Mouse (Mus musculus): ENCODE results near the gene Mrvi1.

The Mrvi1 gene

DNA sequence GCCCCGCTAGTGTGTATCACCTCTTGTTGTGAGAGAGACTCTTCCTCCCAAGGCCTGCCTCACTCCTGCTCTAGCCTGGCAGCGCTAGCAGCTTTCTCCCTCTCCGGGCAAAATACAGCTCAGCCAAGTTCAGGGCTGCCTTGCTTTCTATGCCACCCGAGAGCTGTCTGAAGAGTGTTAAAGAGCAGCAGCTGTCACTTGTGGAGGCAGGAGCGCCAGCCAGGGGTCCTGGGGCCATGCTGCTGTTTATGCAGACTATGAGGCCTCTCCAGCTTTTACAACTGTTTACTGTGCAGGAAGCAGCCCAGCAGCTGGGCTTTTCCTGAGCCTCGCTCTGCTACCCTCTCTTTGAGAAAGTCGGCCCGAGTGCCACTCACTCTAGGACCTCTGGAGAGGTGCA is 1.2 kb downstream of the Mrvi1 start:
- DNase-seq (ENCODE audit: low read depth): no peak

DNA sequence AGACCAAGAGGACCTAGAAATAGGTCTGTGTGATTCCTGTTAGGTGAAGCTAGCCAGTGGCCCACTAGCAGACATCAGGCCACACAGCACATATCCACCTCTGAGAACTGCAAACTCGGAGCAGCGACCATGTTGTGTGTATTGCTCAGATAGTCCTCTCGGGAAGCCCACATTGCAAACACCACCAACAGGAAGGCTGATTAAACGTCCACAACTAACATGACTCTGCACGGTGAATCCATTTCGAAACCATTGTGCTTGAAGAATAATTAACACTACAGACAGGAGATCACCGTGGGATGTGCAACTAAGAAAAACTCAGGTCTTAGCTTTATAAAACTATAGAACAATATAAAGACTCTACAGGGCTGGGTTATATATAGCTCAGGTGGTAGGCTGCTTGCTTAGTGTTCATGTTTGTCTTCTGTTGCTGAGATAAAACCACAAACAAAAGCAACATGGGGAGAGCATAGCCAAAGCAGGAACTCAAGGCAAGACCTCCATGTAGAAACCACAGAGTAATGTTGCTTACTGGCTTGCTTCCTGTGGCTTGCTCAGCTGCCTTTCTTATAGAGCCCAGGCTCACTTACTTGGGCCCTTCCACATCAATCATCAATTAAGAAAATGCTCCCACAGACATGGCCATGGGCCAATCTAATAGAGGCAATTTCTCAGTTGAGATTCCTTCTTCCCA is 4.4 kb downstream of the Mrvi1 start:
- peak; percentile 34 for DNase-seq (ENCODE audit: low read depth)

DNA sequence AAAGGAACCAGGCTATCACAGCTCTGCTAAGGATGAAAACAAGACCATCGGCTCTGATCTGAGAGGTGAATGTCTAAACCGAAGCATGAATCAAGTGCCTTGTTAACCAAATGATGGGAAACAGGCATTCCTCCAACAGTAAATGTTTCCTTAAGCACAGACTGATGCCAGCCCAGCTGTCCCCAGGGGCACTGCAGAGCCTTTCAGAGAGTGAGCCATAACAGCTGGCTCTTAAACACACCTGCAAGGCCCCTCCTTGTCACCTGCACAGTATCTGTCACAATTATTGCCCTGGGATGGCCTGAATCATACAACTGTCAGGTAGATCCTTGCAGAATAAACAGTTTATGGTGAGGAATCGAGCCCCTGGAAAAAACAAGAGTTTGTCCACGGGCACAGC is 8.8 kb downstream of the Mrvi1 start:
- no peak for DNase-seq (ENCODE audit: low read depth)

DNA sequence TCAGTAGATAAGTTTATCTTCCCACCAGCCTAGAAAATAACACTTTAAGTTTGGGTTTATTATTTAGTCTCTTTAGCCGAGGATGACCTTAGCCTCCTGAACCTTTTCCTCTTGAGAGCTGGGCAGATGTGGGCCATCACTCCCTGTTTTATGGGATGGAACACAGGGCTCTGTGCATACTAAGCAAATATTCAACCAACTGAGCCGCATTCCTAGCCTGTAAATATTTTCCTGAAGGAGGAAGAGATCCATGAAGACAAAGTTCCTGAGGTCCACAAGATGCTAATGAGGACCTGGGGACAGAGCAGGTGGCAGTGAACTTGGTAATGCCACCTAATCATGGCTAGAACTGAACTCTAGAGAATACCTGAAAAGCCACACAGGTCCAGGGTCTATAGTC is 9.5 kb downstream of the Mrvi1 start:
- DNase-seq (ENCODE audit: low read depth): no peak

DNA sequence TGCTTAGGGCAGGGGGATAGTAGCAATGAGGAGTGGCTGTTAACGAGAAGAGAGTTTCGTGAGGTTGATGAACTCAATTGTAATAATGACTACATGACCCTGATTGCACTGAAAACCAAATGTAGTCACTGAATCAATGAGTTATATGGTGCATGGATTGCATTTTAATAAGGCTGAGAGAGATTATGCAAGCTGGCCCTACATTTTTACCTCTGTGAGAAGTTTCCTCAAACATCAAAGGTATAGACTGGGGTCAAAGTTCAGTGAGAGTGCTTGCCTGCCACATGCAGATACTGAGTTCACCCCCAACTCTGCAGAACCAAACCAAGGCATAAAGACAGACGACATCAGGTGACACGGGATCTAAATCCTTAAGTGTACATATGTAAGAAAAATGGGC is 14.9 kb downstream of the Mrvi1 start:
- no peak for DNase-seq (ENCODE audit: low read depth)

DNA sequence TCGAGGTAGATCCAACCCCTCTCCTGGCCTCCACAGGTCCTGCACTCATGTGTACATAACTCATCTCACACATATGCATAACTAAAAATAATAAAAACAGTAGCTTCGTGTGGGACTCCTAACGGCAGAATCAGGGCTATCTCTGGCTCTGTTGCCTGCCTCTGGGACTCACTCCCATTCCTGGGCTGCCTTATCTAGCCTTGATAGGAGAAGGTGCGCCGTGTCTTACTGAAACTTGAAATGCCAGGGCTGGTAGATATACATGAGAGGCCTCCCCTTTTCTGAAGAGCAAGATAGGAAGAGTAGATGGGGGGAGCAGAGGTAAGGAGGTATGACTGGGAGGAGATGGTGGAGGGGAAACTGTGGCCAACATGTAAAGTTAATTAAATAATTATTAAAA is 15.4 kb downstream of the Mrvi1 start:
- no peak for DNase-seq (ENCODE audit: low read depth)

DNA sequence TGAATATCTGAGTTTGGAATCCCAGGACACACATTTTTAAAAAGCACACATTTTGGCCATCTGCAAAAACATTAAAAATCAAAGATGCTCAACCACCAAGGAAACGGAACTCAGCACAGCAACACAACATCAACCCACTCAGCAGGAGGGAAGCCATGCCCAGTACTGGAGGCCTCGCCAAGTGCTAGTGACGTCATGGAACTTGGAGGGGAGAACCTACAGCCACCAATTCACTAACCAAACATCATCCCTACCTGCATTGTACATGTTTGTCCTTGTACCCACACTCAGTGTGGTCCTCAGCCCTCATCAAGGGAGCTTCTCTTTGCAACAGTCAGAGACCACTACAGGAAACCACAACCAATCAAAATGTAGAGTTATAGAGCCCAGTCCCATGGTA is 16.9 kb downstream of the Mrvi1 start:
- DNase-seq (ENCODE audit: low read depth): peak; percentile 58

DNA sequence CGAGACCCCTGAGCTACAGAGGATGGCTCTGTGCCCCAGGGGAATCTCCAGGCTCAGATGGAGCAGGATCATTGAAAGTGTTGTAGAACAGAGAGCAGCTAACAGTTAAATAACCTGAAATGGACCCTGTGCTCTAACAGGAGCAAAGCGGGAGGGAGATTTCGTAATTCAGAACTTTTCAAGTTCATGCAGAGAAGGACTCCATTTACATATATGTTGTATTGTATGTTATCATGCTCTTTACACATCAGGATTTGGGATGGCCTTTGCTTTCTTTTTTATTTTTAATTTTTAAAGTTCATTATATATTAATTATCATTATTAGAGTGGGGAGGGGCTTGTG is 18.6 kb downstream of the Mrvi1 start:
- no peak for DNase-seq (ENCODE audit: low read depth)

DNA sequence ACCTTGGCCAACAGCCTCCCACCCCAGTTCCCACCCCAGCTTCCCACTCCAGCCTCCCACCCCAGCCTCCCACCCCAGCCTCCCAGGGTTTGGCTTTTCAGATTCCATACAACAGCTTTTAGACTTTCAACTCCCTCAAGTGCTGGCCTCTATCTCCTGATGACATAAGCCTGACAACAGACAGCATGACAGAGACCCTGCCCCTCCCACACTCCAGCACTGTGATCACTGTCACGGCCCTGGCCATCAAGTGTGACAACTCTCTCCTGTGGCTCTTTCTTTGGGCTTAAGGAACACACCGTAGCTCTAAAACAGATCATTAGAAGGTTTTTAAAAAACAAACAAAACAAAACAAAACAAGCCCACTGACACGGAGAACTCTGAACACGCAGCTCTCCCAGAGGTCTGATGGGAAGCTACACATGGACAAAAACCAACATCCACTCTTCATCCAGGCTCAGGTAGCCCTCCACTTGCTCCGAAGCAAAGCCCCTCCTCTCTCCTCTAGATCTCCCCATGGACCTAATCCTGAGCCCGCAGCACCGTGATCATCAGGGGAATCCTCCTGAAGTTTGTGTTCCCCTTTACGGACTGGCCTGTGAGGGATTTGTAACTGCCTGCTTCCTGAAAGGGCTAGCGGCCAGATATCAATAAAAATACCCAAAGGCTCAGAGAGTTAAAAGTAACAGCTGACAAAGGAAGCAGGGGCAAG is 19.2 kb downstream of the Mrvi1 start:
- no peak for DNase-seq (ENCODE audit: low read depth)

DNA sequence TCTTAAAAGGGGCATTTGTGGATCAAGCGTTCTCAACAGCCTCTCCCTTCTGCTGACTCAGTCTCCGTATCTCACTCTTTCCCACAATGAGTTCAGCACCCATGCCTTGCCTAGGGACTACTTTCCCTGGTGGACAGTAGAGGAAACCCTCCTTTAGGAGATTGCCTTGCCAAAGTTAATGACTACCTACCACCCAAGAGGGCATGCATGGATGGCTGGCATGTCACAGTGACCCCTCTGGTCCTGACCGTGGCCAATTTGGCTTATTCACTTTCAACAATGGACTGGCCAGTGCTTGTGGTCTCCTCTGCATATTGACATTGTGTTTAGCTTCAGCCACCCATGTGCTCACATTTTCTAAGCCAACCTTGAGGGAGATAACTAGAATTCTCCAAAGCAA is 19.8 kb downstream of the Mrvi1 start:
- DNase-seq (ENCODE audit: low read depth): no peak

DNA sequence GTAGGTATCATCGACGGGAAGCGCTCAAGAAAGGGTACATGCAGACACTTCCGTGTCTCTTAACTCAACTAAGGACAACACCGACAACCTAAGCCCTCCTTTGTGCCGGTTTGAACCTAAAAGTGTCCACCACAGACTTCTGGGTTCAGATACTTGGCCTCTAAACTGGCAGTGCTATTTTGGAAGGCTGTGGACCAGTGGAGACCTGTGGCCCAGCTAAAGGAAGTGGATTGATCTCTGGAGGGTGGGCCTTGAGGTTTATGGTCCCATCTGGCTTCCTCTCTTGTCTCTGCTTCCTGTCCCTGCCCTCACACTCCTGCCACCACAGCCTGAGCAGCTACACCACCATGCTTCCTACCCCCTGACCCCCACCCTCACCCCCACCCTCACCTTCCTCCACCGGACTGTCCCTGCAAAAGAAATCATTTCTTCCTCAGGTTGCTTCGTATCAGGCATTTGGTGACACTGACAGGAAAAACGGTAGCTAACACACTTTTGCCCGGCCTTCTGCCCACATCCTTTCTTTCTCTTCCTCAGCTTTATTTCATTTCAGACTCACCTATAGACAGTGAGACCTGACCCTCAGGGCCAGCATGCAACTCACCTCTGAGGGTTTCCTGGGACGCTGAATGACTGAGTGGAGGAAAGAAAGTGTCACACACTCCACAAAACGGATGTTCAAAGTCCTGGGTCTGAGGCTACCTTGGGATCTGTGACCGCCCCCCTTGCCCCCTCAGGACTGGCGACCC is 25.7 kb downstream of the Mrvi1 start:
- DNase-seq (ENCODE audit: low read depth): peak; percentile 69

DNA sequence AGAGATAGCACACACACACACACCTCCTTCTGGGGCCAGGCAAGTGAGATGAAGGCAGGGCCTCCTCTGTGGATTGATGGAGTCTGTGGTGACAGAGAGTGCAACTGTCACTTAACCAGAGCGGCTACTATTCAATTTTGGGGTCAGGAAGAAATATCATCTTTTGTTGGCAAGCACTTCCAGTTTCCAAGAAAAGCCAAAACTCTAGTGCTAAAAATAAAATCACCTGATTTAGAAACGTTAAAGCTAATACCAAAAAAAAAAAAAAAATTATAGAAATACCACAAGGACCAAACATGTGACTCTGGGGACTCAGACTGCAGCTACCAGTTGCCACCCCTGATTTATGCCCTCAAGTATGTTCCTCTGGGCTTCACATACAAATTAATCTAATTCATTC is 26.7 kb downstream of the Mrvi1 start:
- DNase-seq (ENCODE audit: low read depth): no peak

DNA sequence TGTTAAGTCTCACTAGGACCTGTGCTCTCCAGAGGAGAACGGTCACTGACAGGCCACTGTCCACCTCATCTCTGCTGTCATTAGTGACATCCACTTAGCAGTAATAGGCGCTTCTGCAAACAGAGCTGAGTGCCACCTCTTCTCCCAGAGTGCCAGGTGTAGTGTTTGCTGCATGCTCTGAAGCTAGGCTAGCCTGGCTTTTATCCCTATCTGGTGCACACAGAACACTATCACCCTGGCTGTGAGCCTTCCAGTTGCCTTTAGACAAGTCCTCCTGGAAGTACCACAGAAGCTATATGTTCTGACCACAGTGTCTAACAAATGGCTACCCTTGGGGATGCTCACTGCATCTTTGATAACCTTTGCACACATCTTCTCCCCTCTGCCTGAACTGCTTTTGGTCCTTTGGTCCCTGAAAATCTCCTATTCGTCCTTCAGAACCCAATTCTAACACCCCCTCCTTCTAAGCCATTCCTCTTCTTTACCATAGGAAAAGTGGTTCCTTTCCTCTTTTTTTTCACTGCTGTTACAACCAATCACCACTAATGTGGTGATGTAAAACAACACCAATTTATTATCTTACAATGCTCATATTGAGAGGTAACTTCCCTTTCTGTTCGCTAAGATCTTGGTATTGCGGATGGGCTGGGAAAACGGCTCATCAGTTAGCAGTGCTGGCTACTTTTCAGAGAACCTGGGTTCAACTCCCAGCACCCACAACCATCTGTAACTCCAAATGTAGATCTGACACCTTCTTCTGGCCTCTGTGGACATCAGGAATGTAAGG is 28.0 kb downstream of the Mrvi1 start:
- no peak for DNase-seq (ENCODE audit: low read depth)

DNA sequence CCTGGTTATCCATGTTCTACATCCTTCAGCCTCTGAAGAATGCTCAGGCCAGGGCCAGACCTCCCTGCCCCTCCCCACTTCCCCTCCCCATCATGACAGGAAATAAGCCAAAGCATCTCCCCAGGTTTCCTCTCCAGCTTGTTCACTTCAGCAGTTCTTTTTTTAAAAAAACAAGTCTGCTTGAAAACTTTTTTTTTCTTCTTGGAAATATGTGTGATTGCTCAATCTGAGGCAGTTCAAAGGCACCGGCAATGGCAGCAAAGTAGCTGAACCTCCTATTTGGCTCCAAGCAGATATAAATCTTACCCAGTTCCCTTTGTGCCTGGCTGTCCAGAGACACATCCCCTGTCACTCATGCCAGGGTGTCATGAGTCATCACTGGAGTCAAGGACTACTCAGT is 29.1 kb downstream of the Mrvi1 start:
- DNase-seq (ENCODE audit: low read depth): peak; percentile 27

DNA sequence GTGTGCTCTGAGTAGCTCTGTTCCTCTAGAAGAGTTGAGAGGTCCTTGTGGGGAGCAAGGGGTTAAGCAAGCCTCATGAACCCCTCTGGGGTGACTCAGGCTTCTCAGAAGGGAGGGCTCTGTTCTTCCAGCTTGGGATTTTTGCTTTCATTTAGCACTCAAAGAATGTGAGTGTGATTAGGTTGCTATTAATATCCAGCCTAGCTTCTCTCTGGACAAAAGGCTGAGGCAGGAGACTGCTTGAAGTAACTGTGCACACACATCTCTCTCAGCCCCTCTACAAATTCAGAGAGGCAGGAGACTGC is 31.7 kb downstream of the Mrvi1 start:
- no peak for DNase-seq (ENCODE audit: low read depth)

DNA sequence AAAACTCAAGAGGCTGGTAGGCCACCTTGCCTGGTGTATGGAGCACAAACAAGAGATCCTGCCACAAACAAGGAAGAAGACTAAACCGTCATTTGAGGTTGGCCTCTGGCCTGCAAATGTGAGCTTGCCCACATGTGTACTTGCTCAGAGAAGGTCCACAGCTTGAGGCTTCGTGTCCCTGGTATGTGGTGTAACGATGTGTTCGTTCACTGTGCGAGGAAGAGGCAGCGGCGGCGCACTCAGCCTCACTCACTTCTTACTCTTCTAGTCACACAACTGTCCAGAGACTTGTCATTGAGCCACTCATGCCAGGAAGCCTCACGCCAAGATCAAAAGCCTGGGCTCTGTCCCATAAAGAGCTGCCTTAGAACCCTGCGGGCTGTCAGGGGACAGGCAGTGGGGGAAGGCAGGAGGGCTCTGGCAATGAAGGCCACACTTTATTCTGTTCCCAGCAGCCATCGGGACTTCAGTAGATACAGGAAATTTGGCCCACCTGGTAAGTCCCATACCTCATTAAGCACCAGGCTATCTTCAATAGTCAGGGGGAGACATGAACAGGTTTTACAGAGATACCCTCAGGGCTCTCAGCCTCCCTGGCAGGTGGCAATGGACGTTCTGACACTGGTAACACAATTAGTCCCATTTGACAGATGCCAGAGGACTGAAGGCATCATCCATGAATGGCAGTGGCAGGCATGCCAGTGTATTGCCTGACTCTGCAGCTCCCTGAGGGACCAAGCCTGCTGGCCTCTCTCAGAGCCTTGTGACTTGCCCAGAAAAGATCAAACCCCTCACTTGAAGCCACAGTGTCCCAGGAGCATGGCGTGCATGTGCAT is 32.3 kb downstream of the Mrvi1 start:
- no peak for DNase-seq (ENCODE audit: low read depth)

DNA sequence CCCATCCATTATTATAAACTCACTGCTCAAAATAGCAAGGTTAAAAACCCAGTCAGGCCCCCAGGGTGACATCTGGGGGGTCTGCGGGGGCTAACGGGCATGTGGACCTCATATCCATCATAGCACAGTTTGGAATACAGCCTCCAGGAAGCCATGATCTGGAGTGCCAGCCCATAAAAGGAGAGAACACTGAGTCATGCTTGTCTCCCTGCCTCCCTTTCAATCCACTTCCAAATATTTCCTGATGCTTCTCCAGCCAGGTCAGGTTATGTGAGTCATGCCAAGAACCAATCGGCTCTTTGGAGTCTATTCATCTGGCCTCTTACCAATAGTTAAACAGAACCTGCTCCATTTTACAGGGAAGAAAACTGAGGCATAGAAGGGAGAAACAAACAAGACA is 33.7 kb downstream of the Mrvi1 start:
- no peak for DNase-seq (ENCODE audit: low read depth)

DNA sequence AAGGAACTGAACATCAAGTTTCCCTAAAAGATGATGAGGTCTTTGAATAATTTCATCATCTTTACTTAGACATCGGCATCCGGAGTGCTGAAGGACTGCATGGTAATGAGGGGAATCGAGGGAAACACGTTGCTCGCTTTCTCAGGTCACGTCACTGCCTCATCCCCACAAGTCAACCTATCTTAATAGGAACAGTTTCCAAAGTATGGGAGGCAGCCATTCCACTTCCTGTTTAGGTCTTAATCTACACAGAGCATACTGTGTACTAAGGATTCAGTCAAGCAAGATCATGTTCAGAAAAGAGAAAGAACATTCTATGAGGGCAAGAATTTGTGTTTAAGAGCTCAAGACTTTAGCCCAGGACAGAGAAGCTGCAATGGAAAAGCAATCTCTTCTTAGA is 34.6 kb downstream of the Mrvi1 start:
- DNase-seq (ENCODE audit: low read depth): no peak

DNA sequence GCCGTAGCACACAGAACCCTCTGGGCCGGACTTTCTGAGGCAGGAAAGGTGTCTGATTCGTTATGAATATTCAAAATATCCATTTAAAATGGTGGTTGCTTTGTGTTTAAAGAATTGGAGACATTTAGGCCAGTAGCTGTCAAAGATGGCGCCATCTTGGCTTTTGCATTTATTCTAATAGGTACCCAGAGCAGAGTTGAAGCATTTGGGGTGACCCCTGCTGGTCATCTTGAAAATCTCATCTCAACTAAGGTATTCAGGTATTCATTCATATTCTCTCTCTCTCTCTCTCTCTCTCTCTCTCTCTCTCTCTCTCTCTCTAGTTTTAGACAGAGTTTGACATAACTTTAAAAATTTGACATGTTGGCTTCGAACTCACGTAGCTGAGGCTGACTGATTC is 35.5 kb downstream of the Mrvi1 start:
- DNase-seq (ENCODE audit: low read depth): peak; percentile 74

DNA sequence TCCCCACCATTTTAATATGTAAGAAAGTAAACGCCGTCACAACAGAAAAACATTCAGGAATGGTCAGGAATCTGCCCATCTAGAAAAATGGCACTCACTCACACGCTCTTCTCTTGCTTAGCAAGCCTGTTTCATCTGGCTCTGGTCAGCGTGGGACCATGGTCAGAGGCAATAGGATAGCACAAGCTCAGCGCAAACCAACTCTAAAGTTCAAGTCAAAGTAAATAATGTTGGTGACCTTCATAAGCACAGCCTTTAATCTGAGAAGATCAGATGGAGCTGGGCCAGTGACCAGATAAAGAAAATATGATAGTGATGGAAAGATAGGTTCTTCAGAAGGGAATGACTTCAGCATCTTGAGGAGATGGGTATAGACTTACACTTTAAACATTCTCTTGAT is 37.9 kb downstream of the Mrvi1 start:
- no peak for DNase-seq (ENCODE audit: low read depth)

DNA sequence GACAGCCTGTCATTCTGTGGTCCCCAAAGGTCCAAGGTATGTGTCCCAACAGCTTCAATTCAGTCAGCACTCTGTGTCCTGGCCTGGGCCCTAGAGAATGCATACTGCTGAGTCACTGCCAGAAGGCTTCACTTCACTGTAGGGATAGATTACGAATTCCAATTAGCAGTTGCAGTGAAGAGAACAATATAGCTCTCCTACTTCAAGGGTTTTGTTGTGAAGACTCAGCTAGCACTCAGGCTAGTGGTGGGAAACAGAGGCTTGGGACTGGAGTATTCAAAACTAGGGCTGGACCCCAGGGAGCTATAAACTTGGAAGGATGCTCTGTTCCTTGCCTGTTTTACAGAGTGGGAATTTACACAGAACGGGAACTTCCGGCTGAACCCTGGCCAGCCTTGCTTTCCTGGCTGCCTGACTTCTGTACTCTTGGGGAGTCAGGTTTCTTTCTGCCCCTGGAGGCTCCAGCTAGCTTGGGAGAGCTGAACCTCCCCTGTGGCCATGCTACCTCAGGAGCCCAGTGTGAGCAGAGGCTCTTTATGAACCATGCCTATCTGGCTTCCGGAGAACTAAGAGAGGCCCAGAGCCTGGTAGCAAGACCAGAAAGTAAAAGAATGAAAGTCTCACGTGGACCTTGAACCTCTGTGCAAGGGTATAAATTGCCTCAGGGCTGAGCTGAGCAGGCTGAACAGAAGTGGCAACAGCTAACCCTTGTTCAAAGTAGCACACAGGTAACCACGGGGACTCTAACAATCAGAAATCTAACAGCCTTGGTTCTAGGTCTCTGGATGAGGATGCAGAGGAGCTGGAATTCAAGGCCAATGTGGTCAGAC is 40.3 kb downstream of the Mrvi1 start:
- no peak for DNase-seq (ENCODE audit: low read depth)
